Mouse (Mus musculus) 3134 (cell line): ENCODE data around the gene Noc3l.

Experiments used
- DNase-seq: peaks from one replicate; pipeline ENCODE4 v3.0.0-alpha.2; 2011; ENCODE audit warnings: low spot score; ENCODE audit not compliant: insufficient read length; ENCODE audit errors: extremely low read depth

Gene Noc3l

DNA sequence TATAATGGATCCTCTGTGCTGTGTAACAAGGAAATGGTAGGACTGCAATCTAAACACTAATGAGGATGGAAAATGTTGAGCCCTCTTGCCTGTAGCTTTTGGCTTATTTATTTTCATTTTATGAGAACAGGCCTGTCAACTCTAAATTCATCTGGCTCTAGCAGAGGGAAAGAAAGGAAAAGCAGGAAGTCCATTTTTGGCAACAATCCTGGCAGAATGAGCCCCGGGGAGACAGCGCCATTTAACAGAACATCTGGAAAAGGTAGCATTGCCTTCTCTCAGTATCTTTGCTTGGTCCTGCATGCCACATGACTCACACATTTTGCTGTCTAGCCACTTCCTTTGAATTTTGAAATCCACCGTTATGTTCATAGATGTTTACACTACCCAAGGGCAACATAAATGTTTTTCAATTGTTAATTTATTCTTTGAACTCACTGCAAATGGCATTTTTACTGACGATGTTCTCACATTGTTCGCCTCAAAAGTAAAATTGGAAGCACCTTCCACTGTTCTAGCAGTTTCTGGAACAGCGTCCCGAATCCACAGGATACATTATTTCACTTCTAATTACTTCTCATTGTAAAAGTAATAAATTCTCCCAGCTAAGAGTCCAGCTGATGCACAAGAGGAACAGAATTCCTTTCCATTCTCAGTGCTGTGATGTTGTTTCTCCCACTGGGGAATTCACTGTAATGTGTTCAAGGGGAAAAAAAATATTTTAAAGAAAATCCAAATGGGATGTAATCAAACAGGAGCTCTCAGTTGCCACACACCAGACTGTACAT, 60.2 kb downstream of the Noc3l start:
- peak; percentile 49 for DNase-seq

- DNase-seq, result peak; percentile 38
Measured at GRCm38 (mm10) chr19:38758056-38758455, 61.0 kb downstream of the Noc3l start.

- DNase-seq, result peak; percentile 41
Measured at GRCm38 (mm10) chr19:38757161-38757560, 61.9 kb downstream of the Noc3l start.

GRCm38 (mm10) chr19:38750192-38750591, 68.8 kb downstream of the Noc3l start:
- DNase-seq, result no peak

GRCm38 (mm10) chr19:38746492-38747014, 72.5 kb downstream of the Noc3l start:
- DNase-seq, result no peak

DNA sequence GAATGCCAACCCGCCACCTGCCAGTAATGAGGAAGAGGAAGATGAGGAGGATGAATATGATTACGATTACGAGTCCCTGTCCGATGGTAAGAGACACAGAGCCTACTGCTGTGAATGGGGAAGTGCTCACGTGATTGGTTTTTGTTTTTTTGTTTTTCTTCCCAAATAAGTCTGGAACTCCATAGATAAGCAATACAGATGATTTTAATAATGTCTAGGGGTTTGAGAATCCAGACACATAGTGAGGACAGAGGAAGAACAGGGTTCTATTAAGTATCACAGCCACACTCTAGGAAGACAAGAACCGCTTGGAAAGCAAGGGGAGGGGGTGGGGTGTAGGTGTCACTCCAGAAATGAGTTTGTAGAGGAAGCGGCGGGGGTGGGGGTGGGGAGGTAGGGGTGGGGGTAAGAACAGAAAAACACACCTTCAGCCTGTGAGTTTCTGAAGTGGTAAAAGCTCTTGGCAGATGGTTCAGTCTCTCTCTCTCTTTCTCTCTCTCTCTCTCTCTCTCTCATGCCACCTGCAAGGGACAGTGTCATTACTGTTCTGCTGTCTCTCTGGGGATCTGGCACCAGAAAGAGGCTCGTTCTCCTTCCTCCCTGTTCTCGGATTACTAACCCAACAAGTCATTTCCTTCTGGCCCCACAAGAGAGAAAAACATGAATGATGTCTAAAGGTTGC, 73.1 kb downstream of the Noc3l start:
- no peak for DNase-seq

DNA sequence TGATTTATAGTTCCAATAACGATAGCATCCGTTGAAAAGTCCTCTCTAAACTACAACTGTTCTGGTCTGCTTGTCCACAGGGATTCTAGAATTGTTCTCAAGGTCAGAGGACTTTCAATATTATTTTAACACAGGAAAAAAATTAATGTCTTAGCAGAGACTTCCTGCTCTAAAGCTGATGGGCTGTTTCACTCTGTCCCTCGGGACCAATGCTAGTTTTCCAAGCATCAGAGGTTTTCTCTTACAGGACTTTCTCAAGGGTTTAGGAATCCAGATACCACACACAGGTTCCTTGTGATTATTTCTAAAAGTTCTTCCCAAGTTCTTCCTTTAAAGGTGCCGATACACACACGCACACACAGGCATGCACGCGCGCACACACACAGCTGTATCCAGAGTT, 74.5 kb downstream of the Noc3l start:
- no peak for DNase-seq
